Mouse (Mus musculus): ENCODE data around the gene Slc23a4. TPM values are rescaled to one million over a fixed set of nuclear protein-coding genes. Genes with fewer than 3 reads are reported as not detected.

Slc23a4 gene
- polyA plus RNA-seq (2012; rRNA removed), result 1.2 and 1.4 TPM in 2 replicates

- no peaks in the 10 kb centered on the region for H3K4me1 ChIP-seq (ENCODE audit: control insufficient read depth, insufficient read depth, low read length)
- H3K4me3 ChIP-seq (replicated peaks; ENCODE audit: extremely low read depth, low read depth, low read length), result no peak within 1 kb of the TSS
- WGBS, result 12% methylated on average over 20 of the region's 20 CpGs
- no peak for TF ChIP-seq POLR2A (IDR thresholded peaks at IDR 0.05; ENCODE audit: borderline replicate concordance, extremely low read depth, low read depth, low read length)
- TF ChIP-seq CTCF (IDR thresholded peaks at IDR 0.05; ENCODE audit: insufficient read depth, low read length), result no peak
- DNase-seq, result no peak
These were observed at the start of gene Slc23a4 for GRCm38 (mm10) chr6:34988081-34988761. Gene Slc23a4, minus strand, starts transcription at chr6:34988404.

GRCm38 (mm10) chr6:35033341-35033740 is 45.1 kb upstream of the Slc23a4 start:
- H3K4me1 ChIP-seq (ENCODE audit: control insufficient read depth, insufficient read depth, low read length), result no peaks in the 10 kb centered on the region
- DNase-seq, result no peak
- TF ChIP-seq CTCF (IDR thresholded peaks at IDR 0.05; ENCODE audit: insufficient read depth, low read length) (no peak), POLR2A (IDR thresholded peaks at IDR 0.05; ENCODE audit: borderline replicate concordance, extremely low read depth, low read depth, low read length) (no peak)
- H3K4me3 ChIP-seq (replicated peaks; ENCODE audit: extremely low read depth, low read depth, low read length), result no peak overlapping the region
- 93% methylated on average over 11 of the region's 11 CpGs for WGBS

DNA sequence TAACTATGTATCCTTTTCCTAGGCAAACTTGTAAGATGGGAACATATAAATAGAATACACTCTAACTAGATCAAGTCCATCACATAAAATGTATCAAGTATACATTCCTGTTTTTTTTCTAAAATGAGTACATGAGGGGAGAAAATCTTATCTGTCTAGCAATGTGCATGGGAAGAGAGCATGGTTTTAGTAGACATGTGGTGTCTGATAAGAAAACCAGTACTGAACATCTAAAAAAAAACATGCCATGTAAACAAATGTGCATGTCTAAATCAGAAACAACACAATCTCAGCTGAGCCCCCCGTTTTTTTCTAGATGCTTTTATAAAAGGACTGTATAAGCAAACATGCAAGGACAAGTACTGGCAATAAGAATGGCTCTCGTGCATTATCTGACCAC is 44.5 kb upstream of the Slc23a4 start:
- 69% methylated on average over 2 of the region's 2 CpGs for WGBS
- Histone ChIP-seq H3K4me1 (ENCODE audit: control insufficient read depth, insufficient read depth, low read length) (no peaks in the 10 kb centered on the region), H3K4me3 (replicated peaks; ENCODE audit: extremely low read depth, low read depth, low read length) (no peak overlapping the region)
- DNase-seq, result no peak
- TF ChIP-seq CTCF (IDR thresholded peaks at IDR 0.05; ENCODE audit: insufficient read depth, low read length) (no peak), POLR2A (IDR thresholded peaks at IDR 0.05; ENCODE audit: borderline replicate concordance, extremely low read depth, low read depth, low read length) (no peak)

GRCm38 (mm10) chr6:35030811-35031210 is 42.6 kb upstream of the Slc23a4 start:
- H3K4me3 ChIP-seq (replicated peaks; ENCODE audit: extremely low read depth, low read depth, low read length), result no peak overlapping the region
- TF ChIP-seq CTCF (IDR thresholded peaks at IDR 0.05; ENCODE audit: insufficient read depth, low read length) (no peak), POLR2A (IDR thresholded peaks at IDR 0.05; ENCODE audit: borderline replicate concordance, extremely low read depth, low read depth, low read length) (no peak)
- no peaks in the 10 kb centered on the region for H3K4me1 ChIP-seq (ENCODE audit: control insufficient read depth, insufficient read depth, low read length)
- DNase-seq, result no peak
- 93% methylated on average over 4 of the region's 4 CpGs for WGBS

GRCm38 (mm10) chr6:35030226-35030625 is 42.0 kb upstream of the Slc23a4 start:
- no peak overlapping the region for H3K4me3 ChIP-seq (replicated peaks; ENCODE audit: extremely low read depth, low read depth, low read length)
- no peak for TF ChIP-seq CTCF (IDR thresholded peaks at IDR 0.05; ENCODE audit: insufficient read depth, low read length)
- TF ChIP-seq POLR2A (IDR thresholded peaks at IDR 0.05; ENCODE audit: borderline replicate concordance, extremely low read depth, low read depth, low read length), result no peak
- no peaks in the 10 kb centered on the region for H3K4me1 ChIP-seq (ENCODE audit: control insufficient read depth, insufficient read depth, low read length)
- DNase-seq, result no peak
- 86% methylated on average over 6 of the region's 6 CpGs for WGBS

- no peak for TF ChIP-seq POLR2A (IDR thresholded peaks at IDR 0.05; ENCODE audit: borderline replicate concordance, extremely low read depth, low read depth, low read length)
- no peak for TF ChIP-seq CTCF (IDR thresholded peaks at IDR 0.05; ENCODE audit: insufficient read depth, low read length)
- WGBS, result 74% methylated on average over 2 of the region's 2 CpGs
- Histone ChIP-seq H3K4me1 (ENCODE audit: control insufficient read depth, insufficient read depth, low read length) (no peaks in the 10 kb centered on the region), H3K4me3 (replicated peaks; ENCODE audit: extremely low read depth, low read depth, low read length) (no peak overlapping the region)
- no peak for DNase-seq
These were observed 39.8 kb upstream of the Slc23a4 start for GRCm38 (mm10) chr6:35028023-35028422.

GRCm38 (mm10) chr6:35027257-35027656 is 39.1 kb upstream of the Slc23a4 start:
- TF ChIP-seq CTCF (IDR thresholded peaks at IDR 0.05; ENCODE audit: insufficient read depth, low read length), result no peak
- no peak for TF ChIP-seq POLR2A (IDR thresholded peaks at IDR 0.05; ENCODE audit: borderline replicate concordance, extremely low read depth, low read depth, low read length)
- 56% methylated on average over 6 of the region's 6 CpGs for WGBS
- Histone ChIP-seq H3K4me3 (replicated peaks; ENCODE audit: extremely low read depth, low read depth, low read length) (no peak overlapping the region), H3K4me1 (ENCODE audit: control insufficient read depth, insufficient read depth, low read length) (no peaks in the 10 kb centered on the region)
- DNase-seq, result no peak

- no peak overlapping the region for H3K4me3 ChIP-seq (replicated peaks; ENCODE audit: extremely low read depth, low read depth, low read length)
- no peak for DNase-seq
- no peaks in the 10 kb centered on the region for H3K4me1 ChIP-seq (ENCODE audit: control insufficient read depth, insufficient read depth, low read length)
- TF ChIP-seq CTCF (IDR thresholded peaks at IDR 0.05; ENCODE audit: insufficient read depth, low read length) (no peak), POLR2A (IDR thresholded peaks at IDR 0.05; ENCODE audit: borderline replicate concordance, extremely low read depth, low read depth, low read length) (no peak)
- 94% methylated on average over 5 of the region's 5 CpGs for WGBS
These were observed 28.4 kb upstream of the Slc23a4 start for GRCm38 (mm10) chr6:35016624-35017023.

- Histone ChIP-seq H3K4me3 (replicated peaks; ENCODE audit: extremely low read depth, low read depth, low read length) (no peak overlapping the region), H3K4me1 (ENCODE audit: control insufficient read depth, insufficient read depth, low read length) (no peaks in the 10 kb centered on the region)
- TF ChIP-seq CTCF (IDR thresholded peaks at IDR 0.05; ENCODE audit: insufficient read depth, low read length), result no peak
- no peak for TF ChIP-seq POLR2A (IDR thresholded peaks at IDR 0.05; ENCODE audit: borderline replicate concordance, extremely low read depth, low read depth, low read length)
- no peak for DNase-seq
- 76% methylated on average over 1 of the region's 1 CpGs for WGBS
These were observed 23.7 kb upstream of the Slc23a4 start for GRCm38 (mm10) chr6:35011953-35012352.

- Histone ChIP-seq H3K4me1 (ENCODE audit: control insufficient read depth, insufficient read depth, low read length) (no peaks in the 10 kb centered on the region), H3K4me3 (replicated peaks; ENCODE audit: extremely low read depth, low read depth, low read length) (no peak overlapping the region)
- no peak for DNase-seq
- no peak for TF ChIP-seq CTCF (IDR thresholded peaks at IDR 0.05; ENCODE audit: insufficient read depth, low read length)
- TF ChIP-seq POLR2A (IDR thresholded peaks at IDR 0.05; ENCODE audit: borderline replicate concordance, extremely low read depth, low read depth, low read length), result no peak
- WGBS, result 96% methylated on average over 5 of the region's 5 CpGs
These were observed 22.5 kb upstream of the Slc23a4 start for GRCm38 (mm10) chr6:35010705-35011104.

Measured in lung, adult 2 months (tissue).